Mouse (Mus musculus) CH12.LX (cell line): Measurements from ENCODE around the gene Tas1r2. TPM values are rescaled to one million over a fixed set of nuclear protein-coding genes. Genes with fewer than 3 reads are reported as not detected.

Experiments
- DNase-seq: peaks from one replicate; pipeline ENCODE4 v3.0.0-alpha.2; 2013; ENCODE audit errors: extremely low read depth
- H3K27ac ChIP-seq: 2 replicates; pipeline ENCODE4 v1.5.1; 2012; ENCODE audit warnings: low read depth, mild to moderate bottlenecking, control low read depth, moderate library complexity; ENCODE audit not compliant: insufficient read depth
- H3K27me3 ChIP-seq: replicated peaks from 2 replicates; pipeline ENCODE3; 2012; ENCODE audit warnings: inconsistent platforms
- H3K36me3 ChIP-seq, 2 experiments: replicated peaks in 1 of 2; 2 replicates each; pipeline versions ENCODE3 to v1.6.1; 2012; ENCODE audit warnings: inconsistent platforms in 1 of 2, low read length in 1 of 2, mild to moderate bottlenecking in 1 of 2, mixed read lengths in 1 of 2, moderate library complexity in 1 of 2; ENCODE audit not compliant: control insufficient read depth in 1 of 2, insufficient read depth in 1 of 2
- H3K4me1 ChIP-seq, 2 experiments: 2 replicates each; pipeline ENCODE4 v1.6.1; 2012; ENCODE audit warnings: inconsistent platforms in 1 of 2, moderate library complexity in 1 of 2; ENCODE audit not compliant: insufficient read depth in 2 of 2, control insufficient read depth in 1 of 2
- H3K4me2 ChIP-seq: 2 replicates; pipeline ENCODE4 v1.6.1; 2012; ENCODE audit warnings: low read depth, mild to moderate bottlenecking, control low read depth; ENCODE audit not compliant: poor library complexity, insufficient read depth, severe bottlenecking
- H3K4me3 ChIP-seq, 3 experiments: fragments of 150-350 bp in 1 of 3; sonication (generic) in 1 of 3; replicated peaks in 1 of 3; 2 replicates each; pipeline versions ENCODE3 to v1.5.1; 2011 to 2012; ENCODE audit warnings: low read depth in 2 of 3, low read length in 2 of 3, mild to moderate bottlenecking in 2 of 3, moderate library complexity in 2 of 3, control low read depth in 1 of 3, improper control_type of control experiment in 1 of 3, inconsistent platforms in 1 of 3, mixed read lengths in 1 of 3; ENCODE audit not compliant: poor library complexity in 1 of 3
- H3K79me2 ChIP-seq: replicated peaks from 2 replicates; pipeline ENCODE4 v1.6.1; 2012; ENCODE audit warnings: mild to moderate bottlenecking, moderate library complexity; ENCODE audit not compliant: control insufficient read depth, poor library complexity, insufficient read depth, severe bottlenecking; ENCODE audit errors: extremely low read depth
- H3K9ac ChIP-seq: 2 replicates; pipeline ENCODE4 v1.6.1; 2012; ENCODE audit warnings: low read depth, mild to moderate bottlenecking, control low read depth, moderate library complexity; ENCODE audit not compliant: insufficient read depth
- H3K9me3 ChIP-seq: replicated peaks from 2 replicates; pipeline ENCODE3; 2012; ENCODE audit warnings: low read length, inconsistent platforms, mixed read lengths
- BHLHE40 ChIP-seq: IDR thresholded peaks from 2 replicates; pipeline ENCODE4 v1.6.1; 2011; ENCODE audit warnings: mild to moderate bottlenecking, low read depth, low read length, improper control_type of control experiment
- CHD1 ChIP-seq: IDR thresholded peaks from 2 replicates; pipeline ENCODE4 v1.6.1; 2012; ENCODE audit warnings: low read depth, low read length, improper control_type of control experiment, inconsistent platforms
- CHD2 ChIP-seq: IDR thresholded peaks from 2 replicates; pipeline ENCODE4 v1.6.1; 2011; ENCODE audit warnings: low read length, improper control_type of control experiment
- ELF1 ChIP-seq: IDR thresholded peaks from 2 replicates; pipeline ENCODE4 v1.6.1; 2014; ENCODE audit warnings: low read depth, mild to moderate bottlenecking, inconsistent platforms, low read length, improper control_type of control experiment
- EP300 ChIP-seq: IDR thresholded peaks from 2 replicates; pipeline ENCODE4 v1.6.1; 2011; ENCODE audit warnings: low read length, improper control_type of control experiment
- ETS1 ChIP-seq: conservative IDR thresholded peaks from 2 replicates; pipeline ENCODE4 v1.6.1; 2012; ENCODE audit warnings: low read depth, mild to moderate bottlenecking, inconsistent platforms, low read length, improper control_type of control experiment, moderate library complexity
- HCFC1 ChIP-seq: IDR thresholded peaks from 2 replicates; pipeline ENCODE4 v1.6.1; 2012; ENCODE audit warnings: low read depth, mild to moderate bottlenecking, inconsistent platforms, low read length, improper control_type of control experiment
- JUND ChIP-seq: conservative IDR thresholded peaks from 2 replicates; pipeline ENCODE4 v1.6.1; 2011; ENCODE audit warnings: low read depth, low read length, improper control_type of control experiment
- KAT2A ChIP-seq: IDR thresholded peaks from 2 replicates; pipeline ENCODE4 v1.6.1; 2012; ENCODE audit warnings: low read length, improper control_type of control experiment, inconsistent platforms; ENCODE audit not compliant: insufficient replicate concordance
- MAFK ChIP-seq: IDR thresholded peaks from 2 replicates; pipeline ENCODE4 v1.6.1; 2011; ENCODE audit warnings: low read length, improper control_type of control experiment; ENCODE audit not compliant: insufficient replicate concordance
- MAX ChIP-seq: IDR thresholded peaks from 2 replicates; pipeline ENCODE4 v1.6.1; 2011; ENCODE audit warnings: low read length, improper control_type of control experiment
- MAZ ChIP-seq: IDR thresholded peaks from 2 replicates; pipeline ENCODE4 v1.6.1; 2012; ENCODE audit warnings: low read depth, mild to moderate bottlenecking, inconsistent platforms, low read length, improper control_type of control experiment, moderate library complexity
- MEF2A ChIP-seq: IDR thresholded peaks from 2 replicates; pipeline ENCODE4 v1.6.1; 2014; ENCODE audit warnings: low read depth, mild to moderate bottlenecking, inconsistent platforms, low read length, improper control_type of control experiment, borderline replicate concordance
- MXI1 ChIP-seq: IDR thresholded peaks from 2 replicates; pipeline ENCODE4 v1.6.1; 2011; ENCODE audit warnings: mild to moderate bottlenecking, low read depth, low read length, improper control_type of control experiment
- MYC ChIP-seq: IDR thresholded peaks from 2 replicates; pipeline ENCODE4 v1.6.1; 2011; ENCODE audit warnings: low read depth, mild to moderate bottlenecking, improper control_type of control experiment, low read length
- NELFE ChIP-seq: IDR thresholded peaks from 2 replicates; pipeline ENCODE4 v1.6.1; 2011; ENCODE audit warnings: low read depth, low read length, improper control_type of control experiment
- PAX5 ChIP-seq: IDR thresholded peaks from 2 replicates; pipeline ENCODE4 v1.6.1; 2012; ENCODE audit warnings: low read length, inconsistent platforms, mixed read lengths
- POLR2A ChIP-seq: IDR thresholded peaks from 2 replicates; pipeline ENCODE4 v1.6.1; 2011; ENCODE audit warnings: low read depth, mild to moderate bottlenecking, improper control_type of control experiment, low read length
- POLR2AphosphoS2 ChIP-seq: IDR thresholded peaks from 2 replicates; pipeline ENCODE4 v1.6.1; 2011; ENCODE audit warnings: low read depth, low read length, improper control_type of control experiment
- SIN3A ChIP-seq: IDR thresholded peaks from 2 replicates; pipeline ENCODE4 v1.6.1; 2012; ENCODE audit warnings: low read length, improper control_type of control experiment, inconsistent platforms
- TBP ChIP-seq: conservative IDR thresholded peaks from 2 replicates; pipeline ENCODE4 v1.6.1; 2011; ENCODE audit warnings: low read depth, low read length, improper control_type of control experiment
- USF2 ChIP-seq: conservative IDR thresholded peaks from 2 replicates; pipeline ENCODE4 v1.6.1; 2011; ENCODE audit warnings: low read depth, low read length, improper control_type of control experiment
- ZKSCAN1 ChIP-seq: IDR thresholded peaks from 2 replicates; pipeline ENCODE4 v1.6.1; 2012; ENCODE audit warnings: low read depth, inconsistent platforms, low read length, improper control_type of control experiment, borderline replicate concordance
- ZMIZ1 ChIP-seq: IDR thresholded peaks from 2 replicates; pipeline ENCODE4 v1.6.1; 2012; ENCODE audit warnings: low read depth, mild to moderate bottlenecking, inconsistent platforms, low read length, improper control_type of control experiment
- ZNF384 ChIP-seq: IDR thresholded peaks from 2 replicates; pipeline ENCODE4 v1.6.1; 2012; ENCODE audit warnings: low read depth, low read length, improper control_type of control experiment, inconsistent platforms
- dilution Hi-C: fragments of 300-500 bp; cut with MboI; formaldehyde crosslinking; loops from 2 replicates; pipeline ENCODE4 v1.14.3; 2020; ENCODE audit warnings: low sequenced_read_pairs; ENCODE audit not compliant: extremely low pct_unique_long_range_greater_than_20kb, extremely low pct_ligation_motif_present
- in situ Hi-C: fragments of 300-500 bp; cut with MboI; formaldehyde crosslinking; loops from 3 replicates; pipeline ENCODE4 v1.14.3; 2019; ENCODE audit warnings: low sequenced_read_pairs, low pct_ligation_motif_present, low pct_unique_long_range_greater_than_20kb, mixed read lengths
- polyA plus RNA-seq: library from polyadenylated mRNA; unstranded; fragments of >175 nt; gene quantifications from 2 replicates; pipeline ENCODE4 v1.2.1, GENCODE M21; 2012; ENCODE audit warnings: low read depth; ENCODE audit not compliant: insufficient read length
- total RNA-seq, 2 experiments: library from RNA; depleted of rRNA; stranded (reverse); fragments of 300-350 nt in 1 of 2; fragments of >200 nt in 1 of 2; gene quantifications; 2 replicates each; pipeline ENCODE4 v1.2.3; 2012 to 2014

The Tas1r2 gene
- total and polyA plus RNA-seq, 3 experiments: not detected

- no peak overlapping the region for H3K4me2 ChIP-seq
- dilution Hi-C loops (no loop called here), in situ Hi-C loops (no loop called here)
- H3K9me3 ChIP-seq: no peaks in the 10 kb centered on the region
- no peak overlapping the region for H3K27ac ChIP-seq
- H3K4me3 ChIP-seq: no peak overlapping the region
- no peak for TF ChIP-seq MYC
- TF ChIP-seq ZKSCAN1: no peak
- no peak for TF ChIP-seq MEF2A
- TF ChIP-seq ZMIZ1: no peak
- no peak for TF ChIP-seq CHD2
- no peak for TF ChIP-seq SIN3A
- no peak for TF ChIP-seq EP300
- no peak for TF ChIP-seq ETS1
- TF ChIP-seq MAX: no peak
- no peak for TF ChIP-seq ZNF384
- TF ChIP-seq POLR2A: no peak
- no peak for TF ChIP-seq ELF1
- no peak for TF ChIP-seq KAT2A
- TF ChIP-seq TBP: no peak
- no peaks in the 10 kb centered on the region for H3K79me2 ChIP-seq
- DNase-seq: no peak
- H3K9ac ChIP-seq: no peak overlapping the region
- 0 out of 4 replicates have a peak, but pooled peaks cover 0 to 2% of the 10 kb centered on the region in 2 experiments for H3K4me1 ChIP-seq
- H3K27me3 ChIP-seq: no peaks in the 10 kb centered on the region
- peaks cover 6 to 15% of the 10 kb centered on the region in 2 experiments for H3K36me3 ChIP-seq
These were observed 21.6 kb upstream of the Tas1r2 start for GRCm38 (mm10) chr4:139631569-139632253.

GRCm38 (mm10) chr4:139632254-139632580 lies 21.1 kb upstream of the Tas1r2 start:
- Histone ChIP-seq H3K9ac (no peak overlapping the region), H3K27ac (no peak overlapping the region), H3K4me2 (no peak overlapping the region), H3K4me1 (0 out of 4 replicates have a peak, but pooled peaks cover 0 to 2% of the 10 kb centered on the region in 2 experiments), H3K4me3 (no peak overlapping the region), H3K36me3 (peaks cover 10 to 20% of the 10 kb centered on the region in 2 experiments), H3K9me3 (no peaks in the 10 kb centered on the region), H3K27me3 (no peaks in the 10 kb centered on the region), H3K79me2 (no peaks in the 10 kb centered on the region)
- in situ Hi-C loops: no loop called here
- dilution Hi-C loops: no loop called here
- TF ChIP-seq NELFE (no peak), MXI1 (no peak), MAFK (no peak), EP300 (no peak), ZKSCAN1 (no peak), ZNF384 (no peak), USF2 (no peak), PAX5 (no peak), POLR2AphosphoS2 (no peak), CHD1 (no peak), BHLHE40 (no peak), CHD2 (no peak), JUND (no peak), MAZ (no peak), ZMIZ1 (no peak), HCFC1 (no peak), MEF2A (no peak), TBP (no peak)
- no peak for DNase-seq
